Mouse (Mus musculus): Measurements from ENCODE around the gene Arfgef2.

The Arfgef2 gene

GRCm38 (mm10) chr2:166906523-166907182 lies 101.3 kb downstream of the Arfgef2 start:
- DNase-seq (ENCODE audit: low spot score), result no peak

DNA sequence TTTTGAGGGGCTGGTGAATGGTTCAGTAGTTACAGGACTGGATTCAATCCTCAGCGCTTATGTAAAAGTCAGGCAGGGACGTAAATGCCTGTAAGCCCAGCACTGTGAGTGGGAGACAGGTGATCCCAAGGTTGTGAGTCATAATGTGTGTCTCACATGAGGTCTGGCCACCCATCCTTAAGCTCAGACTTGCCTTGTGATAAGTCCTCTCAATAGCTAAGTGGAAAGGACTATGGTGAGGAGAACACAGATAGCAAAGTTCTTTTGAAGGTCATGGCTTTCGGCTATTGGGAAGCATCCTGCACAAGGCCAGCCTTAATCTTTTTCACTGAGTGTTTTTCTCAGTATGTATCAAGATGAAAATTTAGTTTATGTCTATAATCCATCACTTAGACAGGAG lies 104.3 kb downstream of the Arfgef2 start:
- DNase-seq (ENCODE audit: low spot score), result no peak

- no peak for DNase-seq (ENCODE audit: low spot score)
Measured at GRCm38 (mm10) chr2:166910536-166910935, 105.1 kb downstream of the Arfgef2 start.

GRCm38 (mm10) chr2:166923971-166924370 lies 118.6 kb downstream of the Arfgef2 start:
- no peak for DNase-seq (ENCODE audit: low spot score)

DNA sequence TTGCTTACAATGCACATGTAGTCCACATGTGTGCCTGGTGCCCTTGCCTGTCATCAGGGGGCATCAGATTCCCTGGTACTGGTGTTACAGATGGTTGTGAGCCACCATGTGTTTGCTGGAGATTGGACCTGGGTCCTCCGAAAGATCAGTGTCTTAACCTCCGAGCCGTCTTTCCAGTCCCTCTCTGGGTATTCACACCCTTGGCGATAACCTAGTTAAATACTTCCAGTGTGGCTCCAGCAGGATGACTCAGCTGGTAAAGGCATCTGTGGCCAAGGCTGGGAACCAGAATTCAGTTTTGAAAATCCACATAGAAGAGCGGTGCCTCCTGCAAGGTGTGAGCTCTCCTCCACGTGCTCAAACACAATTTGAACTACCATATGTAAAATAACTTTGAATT lies 128.6 kb downstream of the Arfgef2 start:
- no peak for DNase-seq (ENCODE audit: low spot score)

GRCm38 (mm10) chr2:166934416-166934815 lies 129.0 kb downstream of the Arfgef2 start:
- no peak for DNase-seq (ENCODE audit: low spot score)

- no peak for DNase-seq (ENCODE audit: low spot score)
Measured at GRCm38 (mm10) chr2:166935582-166935981, 130.2 kb downstream of the Arfgef2 start.

DNA sequence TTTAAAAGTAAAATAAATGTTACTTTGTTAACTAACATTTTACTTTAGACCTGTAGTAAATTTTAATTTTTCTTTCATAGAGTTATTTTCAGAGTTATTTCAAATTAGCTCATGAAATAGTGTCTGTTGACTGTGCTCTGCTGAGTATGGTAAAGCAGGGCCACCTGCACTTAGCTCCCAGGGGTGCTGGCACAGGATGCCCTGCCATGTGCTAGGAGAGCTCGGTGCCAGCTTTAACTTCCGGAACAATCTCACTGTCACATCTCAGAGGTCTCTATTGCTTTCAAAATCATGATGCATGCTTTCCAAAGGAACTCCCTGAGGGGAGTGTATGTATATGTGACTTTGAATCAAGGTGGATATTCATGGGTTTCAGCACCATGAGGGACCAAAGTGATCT lies 130.8 kb downstream of the Arfgef2 start:
- DNase-seq (ENCODE audit: low spot score), result no peak

- DNase-seq (ENCODE audit: low spot score), result no peak
Measured at GRCm38 (mm10) chr2:166943146-166943545, 137.8 kb downstream of the Arfgef2 start.

- DNase-seq (ENCODE audit: low spot score), result no peak
Measured at GRCm38 (mm10) chr2:166944346-166944745, 139.0 kb downstream of the Arfgef2 start.

DNA sequence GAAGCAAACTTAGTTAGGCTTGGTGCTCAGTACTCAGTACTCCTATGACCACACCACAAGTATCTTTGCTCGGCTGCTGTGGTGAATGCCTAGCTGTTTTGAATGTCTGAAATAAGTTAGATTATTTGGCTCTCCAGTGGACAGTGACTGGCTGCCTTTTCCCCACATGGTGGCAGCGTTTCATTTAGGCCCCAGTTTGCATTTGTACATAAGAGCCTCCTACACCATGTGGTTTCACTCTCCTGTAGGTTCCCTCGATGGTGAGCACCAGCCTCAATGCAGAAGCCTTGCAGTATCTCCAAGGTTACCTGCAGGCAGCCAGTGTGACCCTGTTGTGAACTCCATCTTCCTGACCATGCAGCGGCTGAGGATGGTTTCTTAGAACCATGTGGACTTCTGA lies 140.1 kb downstream of the Arfgef2 start:
- no peak for DNase-seq (ENCODE audit: low spot score)
